Mouse (Mus musculus): ENCODE data around the gene Qrich2. TPM values are rescaled to one million over a fixed set of nuclear protein-coding genes. Genes with fewer than 3 reads are reported as not detected.

Gene Qrich2
- polyA plus RNA-seq, 1 experiment from 2014 or later: not detected

- peaks cover 72% of the 10 kb centered on the region for H3K4me1 ChIP-seq (replicated peaks)
- peak overlapping the region; percentile 95 for H3K9ac ChIP-seq
- no peaks in the 10 kb centered on the region for H3K9me3 ChIP-seq (replicated peaks)
- no peaks in the 10 kb centered on the region for H3K27me3 ChIP-seq
- no peak for DNase-seq
- peak overlapping the region; percentile 76 for H3K4me2 ChIP-seq
- H3K27ac ChIP-seq: peak overlapping the region; percentile 94
- WGBS (ENCODE audit: insufficient replicate concordance): 36% methylated on average over 12 of the region's 12 CpGs
- peak overlapping the region; percentile 89 for H3K4me3 ChIP-seq (replicated peaks)
- H3K36me3 ChIP-seq: peaks cover 42% of the 10 kb centered on the region
- ATAC-seq (ENCODE audit: low read depth): no peak
Observed at GRCm38 (mm10) chr11:116434967-116435752, 30.9 kb downstream of the Qrich2 start.

- H3K9ac ChIP-seq: peak overlapping the region; percentile 95
- H3K27ac ChIP-seq: peak overlapping the region; percentile 94
- H3K36me3 ChIP-seq: peaks cover 36% of the 10 kb centered on the region
- DNase-seq: peak; percentile 56
- peak overlapping the region; percentile 89 for H3K4me3 ChIP-seq (replicated peaks)
- H3K4me2 ChIP-seq: peak overlapping the region; percentile 76
- WGBS (ENCODE audit: insufficient replicate concordance): under 1% methylated on average over 43 of the region's 67 CpGs
- H3K4me1 ChIP-seq (replicated peaks): peaks cover 72% of the 10 kb centered on the region
- no peaks in the 10 kb centered on the region for H3K27me3 ChIP-seq
- 0 out of 2 replicates have a peak, but pooled peaks have one; percentile 6 for ATAC-seq (ENCODE audit: low read depth)
- no peaks in the 10 kb centered on the region for H3K9me3 ChIP-seq (replicated peaks)
Observed at GRCm38 (mm10) chr11:116434287-116434966, 31.6 kb downstream of the Qrich2 start.

- WGBS (ENCODE audit: insufficient replicate concordance): 3% methylated on average over 66 of the region's 66 CpGs
Observed at GRCm38 (mm10) chr11:116433356-116434286, 32.4 kb downstream of the Qrich2 start, which contains the start of gene Ubald2. Ubald2 (plus strand) TSS chr11:116434094.

GRCm38 (mm10) chr11:116432593-116433355 is 33.3 kb downstream of the Qrich2 start:
- H3K36me3 ChIP-seq: peaks cover 27% of the 10 kb centered on the region
- H3K27ac ChIP-seq: peak overlapping the region; percentile 44; the same call in 1 of the 2 replicates
- DNase-seq (no peak), ATAC-seq (ENCODE audit: low read depth) (no peak)
- peak overlapping the region; percentile 49 for H3K4me2 ChIP-seq
- WGBS (ENCODE audit: insufficient replicate concordance): 60% methylated on average over 8 of the region's 8 CpGs
- peak overlapping the region; percentile 33; the same call in 1 of the 2 replicates for H3K4me3 ChIP-seq (replicated peaks)
- H3K9ac ChIP-seq: peak overlapping the region; percentile 36; the same call in 1 of the 2 replicates
- no peaks in the 10 kb centered on the region for H3K27me3 ChIP-seq
- H3K4me1 ChIP-seq (replicated peaks): peaks cover 78% of the 10 kb centered on the region
- H3K9me3 ChIP-seq (replicated peaks): no peaks in the 10 kb centered on the region

More at GRCm38 (mm10) chr11:116433356-116434286, 32.4 kb downstream of the Qrich2 start, which contains the start of gene Ubald2:
- peak; percentile 94 for ATAC-seq (ENCODE audit: low read depth)
- peaks cover 76% of the 10 kb centered on the region for H3K4me1 ChIP-seq (replicated peaks)
- H3K9ac ChIP-seq: peak within 1 kb of the TSS; percentile 95
- peaks cover 29% of the 10 kb centered on the region for H3K36me3 ChIP-seq
- no peaks in the 10 kb centered on the region for H3K9me3 ChIP-seq (replicated peaks)
- peak within 1 kb of the TSS; percentile 76 for H3K4me2 ChIP-seq
- H3K4me3 ChIP-seq (replicated peaks): peak within 1 kb of the TSS; percentile 89
- peak; percentile 100 for DNase-seq
- H3K27ac ChIP-seq: peak within 1 kb of the TSS; percentile 94
- H3K27me3 ChIP-seq: no peaks in the 10 kb centered on the region

GRCm38 (mm10) chr11:116432127-116432526 is 33.9 kb downstream of the Qrich2 start:
- Histone ChIP-seq H3K9ac (no peak overlapping the region), H3K9me3 (replicated peaks) (no peaks in the 10 kb centered on the region), H3K27me3 (no peaks in the 10 kb centered on the region), H3K4me1 (replicated peaks) (peaks cover 72% of the 10 kb centered on the region), H3K4me3 (replicated peaks) (no peak overlapping the region), H3K36me3 (peaks cover 21% of the 10 kb centered on the region), H3K4me2 (no peak overlapping the region), H3K27ac (no peak overlapping the region; the same call in 1 of the 2 replicates)
- DNase-seq (no peak), ATAC-seq (ENCODE audit: low read depth) (no peak)
- 60% methylated on average over 6 of the region's 6 CpGs for WGBS (ENCODE audit: insufficient replicate concordance)

- no peak for ATAC-seq (ENCODE audit: low read depth)
- H3K4me3 ChIP-seq (replicated peaks): peak overlapping the region; percentile 23
- peak overlapping the region; percentile 58 for H3K9ac ChIP-seq
- no peaks in the 10 kb centered on the region for H3K27me3 ChIP-seq
- peaks cover 15% of the 10 kb centered on the region for H3K36me3 ChIP-seq
- H3K27ac ChIP-seq: peak overlapping the region; percentile 75
- H3K9me3 ChIP-seq (replicated peaks): no peaks in the 10 kb centered on the region
- H3K4me1 ChIP-seq (replicated peaks): peaks cover 66% of the 10 kb centered on the region
- DNase-seq: no peak
- peak overlapping the region; percentile 55 for H3K4me2 ChIP-seq
- 62% methylated on average over 11 of the region's 11 CpGs for WGBS (ENCODE audit: insufficient replicate concordance)
Observed at GRCm38 (mm10) chr11:116431428-116432077, 34.5 kb downstream of the Qrich2 start.

GRCm38 (mm10) chr11:116430723-116431427 is 35.2 kb downstream of the Qrich2 start:
- Histone ChIP-seq H3K9ac (peak overlapping the region; percentile 58), H3K4me3 (replicated peaks) (peak overlapping the region; percentile 23), H3K9me3 (replicated peaks) (no peaks in the 10 kb centered on the region), H3K4me2 (peak overlapping the region; percentile 55), H3K27ac (peak overlapping the region; percentile 75), H3K27me3 (no peaks in the 10 kb centered on the region), H3K36me3 (peaks cover 9% of the 10 kb centered on the region), H3K4me1 (replicated peaks) (peaks cover 59% of the 10 kb centered on the region)
- ATAC-seq (ENCODE audit: low read depth) (no peak), DNase-seq (peak; percentile 37)
- 27% methylated on average over 22 of the region's 22 CpGs for WGBS (ENCODE audit: insufficient replicate concordance)

- 58% methylated on average over 9 of the region's 9 CpGs for WGBS (ENCODE audit: insufficient replicate concordance)
- Histone ChIP-seq H3K27ac (peak overlapping the region; percentile 75), H3K4me2 (peak overlapping the region; percentile 55), H3K27me3 (no peaks in the 10 kb centered on the region), H3K9ac (peak overlapping the region; percentile 58), H3K4me3 (replicated peaks) (0 out of 2 replicates have a peak overlapping the region, but pooled peaks have one; percentile 23), H3K4me1 (replicated peaks) (peaks cover 55% of the 10 kb centered on the region), H3K36me3 (0 out of 2 replicates have a peak, but pooled peaks cover 2% of the 10 kb centered on the region), H3K9me3 (replicated peaks) (no peaks in the 10 kb centered on the region)
- DNase-seq: no peak
- ATAC-seq (ENCODE audit: low read depth): no peak
Observed at GRCm38 (mm10) chr11:116429862-116430613, 36.0 kb downstream of the Qrich2 start.
